Mouse (Mus musculus): Measurements from ENCODE around the gene Nrros.
"Not testable (repeated sequence)": the region's sequence is repeated elsewhere in the genome, so short reads cannot be mapped to it uniquely, and the experiment has no call there.

The Nrros gene

DNA sequence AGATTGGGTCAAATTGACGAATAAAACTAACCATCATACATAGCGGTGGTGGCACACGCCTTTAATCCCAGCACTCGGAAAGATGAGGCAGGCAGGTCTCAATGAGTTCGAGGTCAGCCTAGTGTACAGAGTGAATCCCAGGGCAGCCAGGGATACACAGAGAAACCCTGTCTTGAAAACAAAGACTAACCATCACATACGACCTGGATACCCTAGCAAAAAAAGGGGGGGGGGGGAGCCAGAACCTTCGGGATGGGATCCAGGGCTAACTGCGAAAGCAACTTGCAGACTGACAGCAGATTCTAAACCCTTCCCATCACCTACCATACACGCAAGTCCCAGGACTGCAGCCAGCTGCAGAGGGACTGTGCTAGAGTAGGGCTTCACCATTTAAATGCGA is 51.0 kb downstream of the Nrros start:
- no peak for DNase-seq

DNA sequence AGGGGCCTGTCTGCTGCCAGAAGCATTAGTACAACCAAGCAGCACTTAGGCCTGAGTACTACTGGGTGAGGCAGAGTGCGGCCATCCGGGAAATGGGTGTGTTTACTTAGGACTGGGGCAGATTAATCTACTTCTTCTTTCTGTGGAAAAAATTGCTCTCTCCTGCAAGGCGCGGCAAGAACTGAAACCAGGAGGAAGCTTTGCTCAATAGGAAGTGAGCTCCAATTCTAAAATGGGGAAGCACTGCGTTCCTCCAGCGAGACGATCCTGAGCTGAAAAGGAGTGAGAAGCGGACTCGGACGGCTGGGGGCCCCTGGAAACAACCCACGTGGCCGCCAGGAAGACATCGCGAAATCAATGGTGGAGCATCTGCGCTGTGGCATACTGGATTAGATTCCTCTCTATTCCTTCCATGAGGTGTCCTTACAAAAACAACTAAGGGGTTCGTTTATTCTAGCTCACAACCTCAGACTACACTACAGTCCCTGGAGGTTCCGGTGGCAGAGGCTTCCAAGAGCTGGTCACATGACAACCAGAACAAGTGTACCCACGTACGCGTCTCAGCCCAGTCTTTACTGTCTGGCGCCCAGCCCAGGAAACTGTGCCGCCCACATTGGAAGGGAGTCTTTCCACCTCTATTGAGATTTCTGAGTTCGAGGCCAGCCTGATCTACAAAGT is 51.7 kb downstream of the Nrros start:
- peak; percentile 48 for DNase-seq

DNA sequence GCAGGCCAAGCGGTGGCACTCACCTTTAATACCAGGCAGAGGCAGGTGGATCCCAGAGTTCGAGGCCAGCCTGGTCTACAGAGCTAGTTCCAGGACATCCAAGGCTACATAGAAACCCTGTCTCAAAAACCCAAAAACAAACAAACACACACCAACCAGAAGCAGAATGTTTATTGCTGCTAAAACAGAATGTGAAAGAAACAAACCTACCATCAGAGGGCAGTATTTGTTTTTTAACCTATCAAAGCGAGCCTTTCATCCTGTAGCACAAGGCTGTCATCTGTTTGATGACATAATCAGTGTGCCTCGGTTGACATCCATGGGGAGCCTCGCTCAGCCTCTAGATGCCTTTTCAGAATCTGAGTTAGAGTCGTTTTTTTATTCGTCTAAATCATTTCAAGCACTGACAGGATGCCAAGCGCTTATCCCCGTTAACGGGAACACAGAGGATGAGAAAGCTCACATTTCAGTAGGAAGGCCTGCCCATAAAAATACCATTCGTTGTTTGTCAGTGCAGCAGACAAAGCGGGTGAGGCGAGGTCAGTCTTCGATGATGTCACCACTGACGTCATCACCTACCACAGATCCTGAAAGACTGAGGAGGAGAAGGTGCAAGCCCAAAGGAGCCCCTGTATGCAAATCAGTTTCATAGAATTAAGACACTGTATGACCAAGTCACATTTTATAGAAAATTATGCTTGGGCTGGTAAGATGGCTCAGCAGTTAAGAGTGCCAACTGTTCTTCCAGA is 54.3 kb downstream of the Nrros start:
- no peak for DNase-seq

DNA sequence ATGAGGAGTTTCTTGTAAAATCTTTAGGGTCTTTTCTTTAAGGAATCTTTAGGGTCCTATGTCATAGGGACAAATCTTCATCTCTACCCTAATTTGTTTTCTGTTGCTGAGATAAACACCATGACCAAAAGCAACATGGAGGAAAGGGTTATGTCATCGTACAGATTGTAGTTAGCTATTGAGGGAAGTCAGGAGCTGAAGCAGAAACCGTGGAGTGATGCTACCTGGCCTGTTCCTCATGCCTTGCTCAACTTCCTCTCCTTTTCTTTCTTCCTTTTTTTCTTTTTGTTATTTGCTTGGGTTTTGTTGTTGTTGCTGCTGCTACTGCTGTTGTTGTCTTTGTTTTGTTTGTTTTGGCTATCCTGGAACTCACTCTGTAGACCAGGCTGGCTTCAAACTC is 56.8 kb downstream of the Nrros start:
- no peak for DNase-seq

DNA sequence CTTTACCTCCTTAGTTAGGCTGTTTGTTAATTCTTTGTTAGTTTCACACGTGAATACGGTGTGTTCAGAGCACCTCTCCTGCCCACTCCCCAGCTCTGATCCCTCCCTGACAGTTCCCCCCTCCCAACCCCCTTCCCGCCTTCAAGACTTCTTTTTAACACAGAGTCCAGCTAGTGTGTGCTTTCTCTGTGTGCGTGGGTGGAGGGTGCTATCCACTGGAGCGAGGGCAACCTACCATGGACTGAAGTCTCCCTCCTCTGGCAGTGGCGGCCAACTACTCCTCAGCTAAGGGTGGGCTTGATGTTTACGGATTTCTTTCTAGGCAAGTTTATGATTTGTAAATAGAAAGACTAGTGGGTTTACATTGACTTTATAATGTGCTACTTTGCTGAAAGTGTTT is 57.2 kb downstream of the Nrros start:
- no peak for DNase-seq

DNA sequence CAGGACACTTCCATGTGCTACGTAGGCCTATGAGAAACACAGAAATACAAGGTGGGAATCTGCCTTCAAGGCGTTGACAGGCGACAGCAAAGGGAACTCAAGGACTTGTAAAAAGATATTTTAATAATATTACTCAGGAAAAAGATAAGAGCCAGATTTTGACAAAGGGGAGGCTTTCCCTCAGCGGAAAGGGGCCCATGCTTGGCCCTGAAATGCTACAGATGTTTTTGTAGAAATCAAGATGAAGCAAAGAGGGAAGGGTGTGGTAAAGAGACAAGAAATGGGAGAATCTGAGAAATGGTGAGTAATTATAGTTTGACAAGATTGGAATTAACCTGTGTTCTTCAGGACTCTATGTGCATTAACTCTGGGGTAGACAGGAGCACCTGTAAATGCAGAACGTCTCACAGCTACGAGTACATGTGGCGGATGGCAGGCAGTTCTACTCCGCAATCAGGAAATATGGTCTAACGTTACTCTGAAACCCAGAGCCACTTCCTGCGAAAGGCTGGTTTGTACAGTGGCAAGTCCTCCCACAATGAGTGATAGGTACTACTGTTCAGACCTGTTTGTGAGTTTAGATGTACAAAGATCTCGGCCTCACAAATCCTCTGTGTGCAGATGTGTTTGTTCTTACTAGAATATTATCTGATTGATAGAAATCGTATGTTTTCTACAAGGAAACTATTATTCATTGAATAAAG is 57.9 kb downstream of the Nrros start:
- DNase-seq: no peak

DNA sequence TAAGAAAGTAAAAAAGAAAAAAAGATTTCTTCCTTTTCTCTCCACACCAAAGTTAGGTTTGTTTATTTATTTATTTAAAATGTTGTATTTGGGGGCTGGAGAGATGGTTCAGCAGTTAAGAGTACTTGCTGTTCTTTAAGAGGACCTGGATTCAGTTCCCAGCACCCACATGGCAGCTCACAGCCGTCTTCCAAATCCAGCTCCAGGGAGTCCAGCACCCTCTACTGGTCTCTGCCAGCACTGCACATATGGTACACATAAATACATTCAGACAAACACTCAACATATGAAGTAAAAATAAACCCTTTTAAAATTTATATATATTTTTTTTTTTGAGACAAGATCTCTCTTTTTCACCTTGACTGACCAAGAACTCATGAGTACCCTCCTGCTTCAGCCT is 59.7 kb downstream of the Nrros start:
- DNase-seq: no peak

DNA sequence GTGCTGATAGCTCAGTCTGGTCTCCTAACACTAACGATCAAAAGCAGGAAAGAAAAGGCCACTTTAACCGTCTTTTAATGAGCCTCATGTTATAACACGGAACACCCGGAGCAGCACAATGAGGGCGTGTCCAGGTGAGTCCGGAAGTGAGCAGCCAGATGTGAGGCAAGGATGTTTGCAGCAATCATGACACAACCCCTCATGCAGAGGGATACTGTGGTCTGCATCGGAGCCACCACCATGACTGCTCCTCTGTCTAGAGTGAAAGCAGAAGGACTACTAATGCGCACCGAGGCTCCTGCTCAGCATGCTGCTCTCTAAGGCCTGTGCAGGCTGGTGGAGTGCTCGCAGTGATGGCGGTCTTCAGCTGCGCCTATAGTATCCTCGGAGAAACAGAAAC is 63.1 kb downstream of the Nrros start:
- no peak for DNase-seq

DNA sequence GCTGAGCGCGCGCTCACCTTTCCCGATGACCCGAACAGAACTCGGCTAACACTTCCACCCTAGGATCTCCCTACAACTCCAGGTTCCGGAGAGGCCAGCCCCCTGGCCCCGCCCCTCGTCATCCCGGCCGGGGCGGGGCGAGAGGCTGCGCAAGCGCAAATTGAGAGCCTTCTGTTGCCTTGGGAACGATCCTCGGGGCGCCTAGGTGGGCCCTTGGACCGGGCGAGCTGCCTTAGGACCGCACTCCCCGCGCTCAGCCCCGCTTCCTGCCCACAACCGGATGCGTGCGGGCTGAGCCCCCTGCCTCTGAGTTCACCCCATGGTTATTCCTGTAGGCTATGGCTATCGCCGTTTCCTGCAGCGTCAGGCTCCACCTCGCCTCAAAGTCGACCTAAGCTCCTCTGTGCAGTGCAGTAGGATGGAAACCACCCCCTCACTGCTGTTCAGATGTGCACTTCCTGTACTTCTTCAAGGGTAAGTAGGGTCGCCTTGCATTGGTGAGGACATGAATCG is 65.7 kb downstream of the Nrros start, which contains the start of the genes Pigx and Cep19:
Pigx (minus strand) TSS at position 103 of the 513 bp plus-strand sequence.
Cep19 (plus strand) TSS at position 163 of the 513 bp plus-strand sequence.
- DNase-seq: peak; percentile 90

DNA sequence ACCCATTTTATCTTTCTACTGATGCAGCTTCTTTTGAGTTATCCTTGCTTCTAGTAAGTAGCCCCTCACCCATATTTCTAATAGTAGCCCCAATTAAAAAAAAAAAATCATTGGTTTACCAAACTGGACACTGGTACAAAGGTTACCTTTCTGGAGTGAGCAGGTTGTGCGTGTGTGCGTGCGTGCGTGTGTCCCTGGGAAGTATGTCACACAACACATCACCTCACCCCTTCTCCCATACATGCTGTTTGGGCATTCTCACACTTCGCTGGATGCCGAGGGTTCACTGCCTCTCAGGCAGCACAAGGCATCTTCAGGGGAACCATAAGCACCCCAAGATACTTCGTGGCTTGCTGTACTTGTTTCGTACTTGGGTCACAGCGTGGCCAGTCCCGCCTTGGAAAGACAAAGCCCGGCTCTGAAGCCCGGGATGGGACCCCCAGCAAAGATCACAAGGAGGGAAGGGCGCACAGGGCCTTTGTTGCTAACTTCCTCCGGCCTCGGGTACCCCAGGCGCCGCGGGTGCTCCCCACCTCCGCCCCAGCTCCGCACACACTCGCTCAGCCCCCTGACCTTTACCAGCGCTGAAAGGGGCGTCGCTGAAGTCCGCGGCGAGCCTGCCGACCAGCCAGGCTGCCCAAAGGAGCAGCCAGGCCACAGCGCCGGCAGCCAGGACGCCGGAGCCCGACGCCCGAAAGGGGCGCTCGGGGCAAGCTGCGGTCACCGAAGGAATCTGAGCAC is 66.3 kb downstream of the Nrros start:
- no peak for DNase-seq

DNA sequence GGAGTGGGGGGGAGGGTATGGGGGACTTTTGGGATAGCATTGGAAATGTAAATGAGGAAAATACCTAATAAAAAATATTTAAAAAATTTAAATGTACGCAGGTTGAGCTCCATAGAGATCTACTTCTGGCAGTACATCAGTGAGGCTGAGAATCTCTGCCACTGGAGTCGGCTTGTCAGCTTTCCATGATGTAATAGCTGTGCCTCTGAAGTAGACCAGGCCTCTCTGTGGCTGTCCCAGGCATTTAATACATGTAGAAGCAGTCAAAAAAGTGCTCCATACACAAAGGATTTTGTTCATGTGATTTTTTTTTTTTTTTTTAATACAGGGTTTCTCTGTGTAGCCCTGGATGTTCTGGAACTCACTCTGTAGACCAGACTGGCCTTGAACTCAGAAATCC is 67.6 kb downstream of the Nrros start:
- DNase-seq: not testable (repeated sequence)
